Mouse (Mus musculus) forebrain, embryonic 11.5 days (tissue): ENCODE results near the gene Usp47. TPM values are rescaled to one million over a fixed set of nuclear protein-coding genes. Genes with fewer than 3 reads are reported as not detected.

Experiments
- ATAC-seq: fragments of 200-750 bp; cut with Nextera tagmentation; replicated peaks from 2 replicates; pipeline ENCODE4 v1.8.0; 2017; ENCODE audit warnings: moderate TSS enrichment; ENCODE audit not compliant: low FRiP score
- DNase-seq: peaks from one replicate; pipeline ENCODE4 v3.0.0-alpha.2; 2017; ENCODE audit warnings: low spot score
- H3K27ac ChIP-seq: fragments of 300-500 bp; sonication (generic); 2 replicates; pipeline ENCODE4 v1.5.1; 2014; ENCODE audit warnings: low read depth, low read length
- H3K27me3 ChIP-seq: fragments of 300-500 bp; sonication (generic); 2 replicates; pipeline ENCODE4 v1.6.1; 2014; ENCODE audit warnings: mild to moderate bottlenecking, low read length, mixed read lengths; ENCODE audit not compliant: control insufficient read depth, insufficient read depth
- H3K36me3 ChIP-seq: fragments of 300-500 bp; sonication (generic); 2 replicates; pipeline ENCODE4 v1.6.1; 2014; ENCODE audit warnings: mild to moderate bottlenecking, low read length, moderate library complexity, mixed read lengths; ENCODE audit not compliant: control insufficient read depth, insufficient read depth
- H3K4me1 ChIP-seq: fragments of 300-500 bp; sonication (generic); replicated peaks from 2 replicates; pipeline ENCODE4 v1.6.1; 2014; ENCODE audit warnings: low read length, mixed read lengths; ENCODE audit not compliant: control insufficient read depth, insufficient read depth
- H3K4me2 ChIP-seq: fragments of 300-500 bp; sonication (generic); 2 replicates; pipeline ENCODE4 v1.6.1; 2014; ENCODE audit warnings: low read depth, mild to moderate bottlenecking, low read length, moderate library complexity, mixed read lengths; ENCODE audit not compliant: severe bottlenecking
- H3K4me3 ChIP-seq: fragments of 300-500 bp; sonication (generic); 2 replicates; pipeline ENCODE4 v1.5.1; 2014; ENCODE audit warnings: low read depth, low read length
- H3K9ac ChIP-seq: fragments of 300-500 bp; sonication (generic); 2 replicates; pipeline ENCODE4 v1.6.1; 2014; ENCODE audit warnings: low read length
- H3K9me3 ChIP-seq: fragments of 300-500 bp; sonication (generic); 2 replicates; pipeline ENCODE4 v1.6.1; 2016; ENCODE audit warnings: low read length, mixed read lengths; ENCODE audit not compliant: control insufficient read depth
- WGBS: fragments of 180-500 bp; shearing (Covaris S2); extraction: QIAGEN DNeasy Blood & Tissue Kit; methylation state at CpG from one replicate; pipeline ENCODE4 v1.1.7; 2014; 5-methylcytosine and 5-hydroxymethylcytosine counted together
- polyA plus RNA-seq: library from polyadenylated mRNA; unstranded; fragments of >200 nt; fragmentation: Nextera tagmentation; extraction: Ambion mirVana; gene quantifications from 2 replicates; pipeline ENCODE4 v1.2.1, GENCODE M21; 2014

Usp47 gene
- polyA plus RNA-seq, 1 experiment from 2014 or later: 114 TPM

DNA sequence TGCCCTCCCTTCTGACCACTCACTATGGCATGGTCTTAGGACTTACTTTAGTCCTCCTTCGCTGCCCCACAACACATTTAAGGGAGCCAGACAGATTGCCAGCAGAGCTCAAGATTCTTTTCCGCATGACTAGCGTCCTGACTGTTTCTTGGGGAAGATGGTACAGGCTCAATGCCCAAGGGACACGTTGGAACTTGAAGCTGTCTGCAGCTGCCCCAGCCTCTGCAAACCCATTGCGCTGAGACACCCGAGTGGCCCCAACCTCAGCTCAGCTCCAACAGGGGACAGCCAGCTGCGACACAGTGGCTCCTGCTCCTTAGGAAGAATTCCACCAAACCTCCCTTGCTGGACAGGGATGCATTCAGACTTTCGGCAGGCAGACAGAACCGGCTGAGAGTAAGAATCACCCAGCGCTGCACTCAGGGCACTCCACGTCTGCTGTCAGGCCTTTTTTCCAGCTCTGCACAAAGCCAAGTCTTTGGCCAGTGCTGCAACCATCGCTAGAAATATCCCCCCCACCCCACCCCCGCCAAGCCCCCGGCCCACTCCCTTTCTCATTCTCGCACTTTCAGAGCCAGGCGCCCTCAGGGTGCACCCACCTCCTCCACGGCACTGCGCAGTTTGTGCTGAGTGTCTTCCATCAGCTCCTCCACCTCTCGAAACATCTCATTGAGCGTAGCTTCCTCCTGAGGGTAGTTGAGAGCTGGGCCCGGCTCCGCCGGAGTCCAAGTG, 134.4 kb downstream of the Usp47 start:
- no peaks in the 10 kb centered on the region for H3K36me3 ChIP-seq
- peaks cover 6% of the 10 kb centered on the region; the same call in 1 of the 2 replicates for H3K4me1 ChIP-seq
- peak overlapping the region; percentile 56 for H3K9ac ChIP-seq
- peaks cover 9% of the 10 kb centered on the region for H3K27me3 ChIP-seq
- peak overlapping the region; percentile 73 for H3K4me2 ChIP-seq
- no peaks in the 10 kb centered on the region for H3K9me3 ChIP-seq
- WGBS: 11% methylated on average over 23 of the region's 23 CpGs
- peak; percentile 33; the same call in 1 of the 2 replicates for ATAC-seq
- no peak overlapping the region for H3K27ac ChIP-seq
- peak; percentile 60 for DNase-seq
- peak overlapping the region; percentile 45 for H3K4me3 ChIP-seq

DNA sequence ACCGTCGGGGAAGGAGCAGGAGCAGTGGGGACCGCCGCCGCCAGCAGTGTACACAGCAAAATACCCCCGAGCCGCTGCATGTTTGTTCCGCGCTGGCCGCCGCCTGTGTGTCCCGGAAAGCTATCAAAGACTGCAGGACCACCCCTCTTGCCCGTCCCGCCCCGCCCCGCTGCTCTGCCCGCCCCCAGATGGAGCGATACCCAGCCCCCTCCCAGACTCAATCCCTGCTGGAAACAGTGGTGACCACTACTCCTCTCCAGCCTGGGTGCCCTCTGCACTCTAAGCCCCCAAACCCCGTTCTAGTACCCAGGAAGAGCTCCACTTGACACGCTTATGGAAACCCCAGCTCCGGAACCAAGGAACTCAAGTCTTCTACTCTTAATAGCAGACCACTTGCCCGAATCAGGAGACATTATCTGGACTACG, 135.0 kb downstream of the Usp47 start:
- peak; percentile 79 for DNase-seq
- Histone ChIP-seq H3K4me3 (peak overlapping the region; percentile 45), H3K36me3 (no peaks in the 10 kb centered on the region), H3K27ac (no peak overlapping the region), H3K4me1 (peaks cover 6% of the 10 kb centered on the region; the same call in 1 of the 2 replicates), H3K27me3 (peaks cover 9% of the 10 kb centered on the region), H3K4me2 (peak overlapping the region; percentile 73), H3K9me3 (no peaks in the 10 kb centered on the region), H3K9ac (peak overlapping the region; percentile 56)
- ATAC-seq: peak; percentile 66
- WGBS: under 1% methylated on average over 23 of the region's 23 CpGs

DNA sequence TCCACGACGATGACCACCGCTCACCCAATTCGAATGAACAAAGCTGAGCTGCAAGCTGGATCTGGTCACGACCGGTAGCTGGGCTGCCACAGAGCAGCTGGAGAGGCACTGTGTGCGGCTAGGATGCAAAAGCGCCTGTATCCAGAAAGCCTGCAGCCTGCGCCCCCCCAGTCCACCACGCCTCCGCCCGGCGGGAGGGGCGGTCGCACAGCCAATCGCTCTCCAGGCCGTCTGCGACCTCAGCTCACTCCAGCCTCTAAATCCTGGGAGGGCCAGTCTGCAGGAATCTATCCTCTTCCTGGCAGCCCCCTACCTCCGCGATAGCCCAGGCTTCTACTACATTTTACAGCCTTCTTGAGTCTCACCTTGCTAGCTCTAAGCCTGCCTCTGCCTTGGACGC, 135.6 kb downstream of the Usp47 start, which contains the start of gene Dkk3:
Gene Dkk3, minus strand, starts transcription at position 116 of the 400 bp plus-strand sequence.
- peak; percentile 80 for DNase-seq
- Histone ChIP-seq H3K4me3 (peak within 1 kb of the TSS; percentile 45), H3K27me3 (peaks cover 9% of the 10 kb centered on the region), H3K4me1 (peaks cover 6% of the 10 kb centered on the region; the same call in 1 of the 2 replicates), H3K4me2 (peak within 1 kb of the TSS; percentile 73), H3K9ac (peak within 1 kb of the TSS; percentile 56), H3K27ac (no peak within 1 kb of the TSS), H3K9me3 (no peaks in the 10 kb centered on the region), H3K36me3 (no peaks in the 10 kb centered on the region)
- ATAC-seq: peak; percentile 53
- WGBS: 3% methylated on average over 21 of the region's 21 CpGs

DNA sequence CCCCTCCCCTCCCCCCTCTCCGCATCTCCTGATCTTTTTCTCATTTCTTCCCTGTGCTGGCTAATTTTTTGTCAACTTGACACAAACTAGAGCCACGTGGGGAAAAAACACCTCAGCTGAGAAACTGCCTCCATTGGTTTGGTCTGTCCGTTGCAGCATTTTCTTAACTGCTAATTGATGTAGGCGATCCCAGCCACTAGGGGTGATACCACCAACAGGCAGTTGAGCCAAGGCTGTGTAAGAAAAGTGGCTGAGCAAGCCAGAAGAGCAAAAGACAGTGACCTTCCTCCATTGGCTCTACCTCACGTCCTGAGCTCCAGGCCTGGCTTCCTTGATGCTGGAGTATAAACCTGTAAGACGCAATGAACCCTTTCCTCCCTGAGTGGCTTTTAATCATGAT, 136.5 kb downstream of the Usp47 start:
- Histone ChIP-seq H3K4me1 (peaks cover 6% of the 10 kb centered on the region; the same call in 1 of the 2 replicates), H3K27me3 (peaks cover 9% of the 10 kb centered on the region), H3K4me3 (no peak overlapping the region), H3K4me2 (no peak overlapping the region), H3K9me3 (no peaks in the 10 kb centered on the region), H3K27ac (no peak overlapping the region), H3K9ac (no peak overlapping the region), H3K36me3 (no peaks in the 10 kb centered on the region)
- no peak for DNase-seq
- ATAC-seq: no peak
- WGBS: 23% methylated on average over 5 of the region's 6 CpGs

Other genes with a start within 250 kb of the Usp47 start
- 4.5 and 4.9 TPM in 2 replicates for gene Galnt18, start 243.5 kb upstream of the Usp47 start, polyA plus RNA-seq
- gene Dkk3, start 135.6 kb downstream of the Usp47 start, polyA plus RNA-seq: 15.0 and 18.7 TPM in 2 replicates
- gene Mical2, start 202.4 kb downstream of the Usp47 start, polyA plus RNA-seq: 1.9 and 2.1 TPM in 2 replicates